Comparison of ENCODE assay signal across 7 mouse cellular contexts in genomic region chr13:106946594-106947540, GRCm38 (mm10). TPM values are rescaled to one million over a fixed set of nuclear protein-coding genes. Genes with fewer than 3 reads are reported as not detected.
DNase-seq lines count a peak whose midpoint lies in the region; ATAC-seq lines count a peak whose summit lies in the region.

Gene Dimt1 (plus strand): TSS chr13:106947127.

- peak within 1 kb of the TSS; percentile 75; the same call in 1 of the 2 replicates for H3K27ac ChIP-seq in embryonic facial prominence, embryonic 11.5 days (replicated peaks; ENCODE audit: low read depth, low read length)
- H3K27ac ChIP-seq in limb, embryonic 10.5 days, result peak within 1 kb of the TSS; percentile 91
- H3K27ac ChIP-seq in midbrain, embryonic 13.5 days, result peak within 1 kb of the TSS; percentile 78

- H3K9me3 ChIP-seq in embryonic facial prominence, embryonic 11.5 days (replicated peaks; ENCODE audit: control insufficient read depth, low read length), result no peaks in the 10 kb centered on the region
- no peaks in the 10 kb centered on the region for H3K9me3 ChIP-seq in limb, embryonic 10.5 days (replicated peaks)
- no peaks in the 10 kb centered on the region for H3K9me3 ChIP-seq in midbrain, embryonic 13.5 days

- peak; percentile 99 for ATAC-seq in embryonic facial prominence, embryonic 11.5 days (replicated peaks; ENCODE audit: insufficient number of reproducible peaks, low FRiP score, low TSS enrichment, low read depth)
- ATAC-seq in granulocyte monocyte progenitor cell, adult 5-6 weeks (replicated peaks; ENCODE audit: poor library complexity, severe bottlenecking), result peak; percentile 99
- ATAC-seq in midbrain, embryonic 13.5 days, result peak; percentile 99

- no peaks in the 10 kb centered on the region for H3K27me3 ChIP-seq in embryonic facial prominence, embryonic 11.5 days (ENCODE audit: control insufficient read depth, insufficient read depth, low read length)
- H3K27me3 ChIP-seq in limb, embryonic 10.5 days (ENCODE audit: low read depth, poor library complexity, severe bottlenecking), result no peaks in the 10 kb centered on the region
- H3K27me3 ChIP-seq in midbrain, embryonic 13.5 days, result no peaks in the 10 kb centered on the region

- peak; percentile 97 for DNase-seq in adrenal gland, postnatal 14 days
- DNase-seq in embryonic facial prominence, embryonic 11.5 days (ENCODE audit: low spot score), result peak; percentile 95
- peak; percentile 95 for DNase-seq in kidney, adult 11 months
- DNase-seq in limb, embryonic 10.5 days (ENCODE audit: low spot score), result peak; percentile 92
- peak; percentile 88 for DNase-seq in spleen, adult 12 weeks (ENCODE audit: low spot score)

- no peaks in the 10 kb centered on the region for H3K4me1 ChIP-seq in embryonic facial prominence, embryonic 11.5 days (ENCODE audit: control insufficient read depth, insufficient read depth, low read length)
- H3K4me1 ChIP-seq in limb, embryonic 10.5 days, result peaks cover 8% of the 10 kb centered on the region
- H3K4me1 ChIP-seq in midbrain, embryonic 13.5 days (replicated peaks), result peaks cover 19% of the 10 kb centered on the region

- H3K9ac ChIP-seq in embryonic facial prominence, embryonic 11.5 days (replicated peaks; ENCODE audit: low read length), result peak within 1 kb of the TSS; percentile 89
- H3K9ac ChIP-seq in midbrain, embryonic 13.5 days (replicated peaks), result peak within 1 kb of the TSS; percentile 90

- peaks cover 3% of the 10 kb centered on the region; the same call in 1 of the 2 replicates for H3K36me3 ChIP-seq in embryonic facial prominence, embryonic 11.5 days (replicated peaks; ENCODE audit: control insufficient read depth, insufficient read depth, low read depth, low read length)
- peaks cover 29% of the 10 kb centered on the region for H3K36me3 ChIP-seq in limb, embryonic 10.5 days
- peaks cover 17% of the 10 kb centered on the region for H3K36me3 ChIP-seq in midbrain, embryonic 13.5 days

- H3K4me2 ChIP-seq in embryonic facial prominence, embryonic 11.5 days (ENCODE audit: low read depth, low read length), result peak within 1 kb of the TSS; percentile 62
- peak within 1 kb of the TSS; percentile 73 for H3K4me2 ChIP-seq in midbrain, embryonic 13.5 days (replicated peaks)

- H3K4me3 ChIP-seq in embryonic facial prominence, embryonic 11.5 days (ENCODE audit: low read depth, low read length), result peak within 1 kb of the TSS; percentile 71
- peak within 1 kb of the TSS; percentile 84 for H3K4me3 ChIP-seq in limb, embryonic 10.5 days
- peak within 1 kb of the TSS; percentile 73 for H3K4me3 ChIP-seq in midbrain, embryonic 13.5 days (replicated peaks)

- WGBS in embryonic facial prominence, embryonic 11.5 days, result under 1% methylated on average over 68 of the region's 68 CpGs
- WGBS in limb, embryonic 10.5 days, result under 1% methylated on average over 68 of the region's 68 CpGs
- WGBS in midbrain, embryonic 13.5 days, result under 1% methylated on average over 68 of the region's 68 CpGs

RNA-seq across cellular contexts. Expression of gene Dimt1, which starts in this region (rescaled TPM):
- 17.0 and 17.5 TPM in 2 replicates for total RNA-seq in adrenal gland, postnatal 14 days (2021)
- 49.4 and 57.7 TPM in 2 replicates for polyA plus RNA-seq in embryonic facial prominence, embryonic 11.5 days (2014; fragmentation: Nextera tagmentation; extraction: Ambion mirVana)
- total RNA-seq in granulocyte monocyte progenitor cell, adult 5-6 weeks (2014; fragmentation: Nextera tagmentation), result 22.9 and 36.8 TPM in 2 replicates
- total RNA-seq in granulocyte monocyte progenitor cell, adult 5-6 weeks (2017), result 15.4 and 23.5 TPM in 2 replicates
- 52.2 and 53.9 TPM in 2 replicates for polyA plus RNA-seq in limb, embryonic 10.5 days (2016; fragmentation: Nextera tagmentation; extraction: Ambion mirVana)
- 39.0 and 39.8 TPM in 2 replicates for polyA plus RNA-seq in midbrain, embryonic 13.5 days (2015; fragmentation: Nextera tagmentation; extraction: Ambion mirVana)

Comparison
In these comparisons a context has a peak if more than half of its experiments do, and no peak if none do; other contexts are left out.
1. Peak in every context shown above with its lines: DNase-seq, ATAC-seq, H3K4me3 ChIP-seq and H3K27ac ChIP-seq.